Mouse (Mus musculus) kidney, embryonic 16.5 days (tissue): ENCODE data around the gene Podxl2. TPM values are rescaled to one million over a fixed set of nuclear protein-coding genes. Genes with fewer than 3 reads are reported as not detected.
A peak's percentile ranks its signal among the peaks of the same experiment; 100 is the strongest.

Experiments
- ATAC-seq: fragments of 200-750 bp; cut with Nextera tagmentation; 2 replicates; pipeline ENCODE4 v1.8.0; 2017; ENCODE audit warnings: moderate TSS enrichment; ENCODE audit not compliant: low FRiP score, low TSS enrichment
- H3K27ac ChIP-seq: fragments of 300-500 bp; sonication (generic); 2 replicates; pipeline ENCODE4 v1.5.1; 2014; ENCODE audit warnings: low read length
- H3K27me3 ChIP-seq: fragments of 300-500 bp; sonication (generic); 2 replicates; pipeline ENCODE4 v1.6.1; 2014; ENCODE audit warnings: low read length, control low read depth, mixed read lengths; ENCODE audit not compliant: insufficient read depth
- H3K36me3 ChIP-seq: fragments of 300-500 bp; sonication (generic); 2 replicates; pipeline ENCODE4 v1.6.1; 2014; ENCODE audit warnings: low read length, control low read depth, mixed read lengths; ENCODE audit not compliant: insufficient read depth
- H3K4me1 ChIP-seq: fragments of 300-500 bp; sonication (generic); 2 replicates; pipeline ENCODE4 v1.6.1; 2014; ENCODE audit warnings: low read length, control low read depth, mixed read lengths; ENCODE audit not compliant: insufficient read depth
- H3K4me2 ChIP-seq: fragments of 300-500 bp; sonication (generic); replicated peaks from 2 replicates; pipeline ENCODE4 v1.6.1; 2014; ENCODE audit warnings: low read depth, low read length
- H3K4me3 ChIP-seq: fragments of 300-500 bp; sonication (generic); 2 replicates; pipeline ENCODE4 v1.5.1; 2014; ENCODE audit warnings: mild to moderate bottlenecking, low read length
- H3K9ac ChIP-seq: fragments of 300-500 bp; sonication (generic); replicated peaks from 2 replicates; pipeline ENCODE4 v1.6.1; 2014; ENCODE audit warnings: low read length
- H3K9me3 ChIP-seq: fragments of 300-500 bp; sonication (generic); 2 replicates; pipeline ENCODE4 v1.6.1; 2016; ENCODE audit warnings: low read length, control low read depth
- WGBS: fragments of 180-500 bp; shearing (Covaris S2); extraction: QIAGEN DNeasy Blood & Tissue Kit; methylation state at CpG from one replicate; pipeline ENCODE4 v1.1.7; 2014; 5-methylcytosine and 5-hydroxymethylcytosine counted together
- polyA plus RNA-seq: library from polyadenylated mRNA; unstranded; fragments of >200 nt; fragmentation: Nextera tagmentation; extraction: Ambion mirVana; gene quantifications from 2 replicates; pipeline ENCODE4 v1.2.1, GENCODE M21; 2015

Gene Podxl2
- polyA plus RNA-seq, 1 experiment from 2014 or later = 48.9 TPM

DNA sequence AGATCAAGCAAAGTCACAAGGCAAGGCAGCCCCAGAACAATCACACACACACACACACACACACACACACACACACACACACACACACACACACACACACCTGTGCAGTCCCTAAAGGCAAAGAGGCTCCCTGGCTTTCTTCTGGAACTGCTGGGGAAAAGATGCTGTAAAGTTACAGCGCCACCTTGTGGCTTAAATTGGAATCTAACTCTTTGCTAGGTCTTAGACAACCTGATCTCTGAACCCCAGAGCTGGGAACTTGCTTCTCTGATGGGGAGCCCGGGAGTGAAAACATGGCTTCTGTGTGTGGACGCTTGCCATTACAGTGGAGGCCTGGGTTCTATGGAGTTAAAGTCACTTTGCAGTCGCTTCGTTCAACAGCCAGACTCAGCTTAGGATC is 19.2 kb downstream of the Podxl2 start:
- 22% methylated on average over 5 of the region's 5 CpGs for WGBS
- ATAC-seq = no peak

GRCm38 (mm10) chr6:88854509-88854908 is 20.3 kb downstream of the Podxl2 start:
- no peak overlapping the region for H3K4me2 ChIP-seq
- H3K4me1 ChIP-seq = no peaks in the 10 kb centered on the region
- no peaks in the 10 kb centered on the region for H3K27me3 ChIP-seq
- no peak for ATAC-seq
- no peak overlapping the region for H3K9ac ChIP-seq
- peaks cover 4% of the 10 kb centered on the region; the same call in 1 of the 2 replicates for H3K36me3 ChIP-seq
- 74% methylated on average over 5 of the region's 5 CpGs for WGBS
- peaks cover 4% of the 10 kb centered on the region; the same call in 1 of the 2 replicates for H3K9me3 ChIP-seq
- H3K4me3 ChIP-seq = no peak overlapping the region
- H3K27ac ChIP-seq = no peak overlapping the region

More for the DNA sequence above, 19.2 kb downstream of the Podxl2 start:
- H3K4me3 ChIP-seq = no peak overlapping the region
- no peaks in the 10 kb centered on the region for H3K4me1 ChIP-seq
- no peak overlapping the region for H3K4me2 ChIP-seq
- peaks cover 4% of the 10 kb centered on the region; the same call in 1 of the 2 replicates for H3K36me3 ChIP-seq
- H3K27me3 ChIP-seq = no peaks in the 10 kb centered on the region
- H3K9me3 ChIP-seq = peaks cover 4% of the 10 kb centered on the region; the same call in 1 of the 2 replicates
- no peak overlapping the region for H3K9ac ChIP-seq
- no peak overlapping the region for H3K27ac ChIP-seq

GRCm38 (mm10) chr6:88850034-88850433 is 24.8 kb downstream of the Podxl2 start:
- WGBS = 88% methylated on average over 7 of the region's 7 CpGs
- ATAC-seq = no peak
- Histone ChIP-seq H3K36me3 (peaks cover 4% of the 10 kb centered on the region; the same call in 1 of the 2 replicates), H3K4me1 (no peaks in the 10 kb centered on the region), H3K4me3 (no peak overlapping the region), H3K9ac (no peak overlapping the region), H3K27me3 (no peaks in the 10 kb centered on the region), H3K27ac (no peak overlapping the region), H3K4me2 (no peak overlapping the region), H3K9me3 (peaks cover 4% of the 10 kb centered on the region; the same call in 1 of the 2 replicates)

GRCm38 (mm10) chr6:88849270-88849669 is 25.6 kb downstream of the Podxl2 start:
- no peaks in the 10 kb centered on the region for H3K27me3 ChIP-seq
- H3K27ac ChIP-seq = no peak overlapping the region
- peaks cover 4% of the 10 kb centered on the region; the same call in 1 of the 2 replicates for H3K36me3 ChIP-seq
- no peaks in the 10 kb centered on the region for H3K4me1 ChIP-seq
- peaks cover 4% of the 10 kb centered on the region; the same call in 1 of the 2 replicates for H3K9me3 ChIP-seq
- no peak overlapping the region for H3K4me3 ChIP-seq
- H3K9ac ChIP-seq = no peak overlapping the region
- no peak for ATAC-seq
- no peak overlapping the region for H3K4me2 ChIP-seq
- 48% methylated on average over 3 of the region's 4 CpGs for WGBS

- Histone ChIP-seq H3K9ac (no peak overlapping the region), H3K4me1 (peaks cover 11% of the 10 kb centered on the region), H3K9me3 (peaks cover 4% of the 10 kb centered on the region; the same call in 1 of the 2 replicates), H3K27me3 (no peaks in the 10 kb centered on the region), H3K27ac (no peak overlapping the region), H3K4me2 (no peak overlapping the region), H3K36me3 (peaks cover 4% of the 10 kb centered on the region; the same call in 1 of the 2 replicates), H3K4me3 (no peak overlapping the region)
- ATAC-seq = no peak
- 74% methylated on average over 2 of the region's 2 CpGs for WGBS
These were observed 27.3 kb downstream of the Podxl2 start for GRCm38 (mm10) chr6:88847571-88847970.

DNA sequence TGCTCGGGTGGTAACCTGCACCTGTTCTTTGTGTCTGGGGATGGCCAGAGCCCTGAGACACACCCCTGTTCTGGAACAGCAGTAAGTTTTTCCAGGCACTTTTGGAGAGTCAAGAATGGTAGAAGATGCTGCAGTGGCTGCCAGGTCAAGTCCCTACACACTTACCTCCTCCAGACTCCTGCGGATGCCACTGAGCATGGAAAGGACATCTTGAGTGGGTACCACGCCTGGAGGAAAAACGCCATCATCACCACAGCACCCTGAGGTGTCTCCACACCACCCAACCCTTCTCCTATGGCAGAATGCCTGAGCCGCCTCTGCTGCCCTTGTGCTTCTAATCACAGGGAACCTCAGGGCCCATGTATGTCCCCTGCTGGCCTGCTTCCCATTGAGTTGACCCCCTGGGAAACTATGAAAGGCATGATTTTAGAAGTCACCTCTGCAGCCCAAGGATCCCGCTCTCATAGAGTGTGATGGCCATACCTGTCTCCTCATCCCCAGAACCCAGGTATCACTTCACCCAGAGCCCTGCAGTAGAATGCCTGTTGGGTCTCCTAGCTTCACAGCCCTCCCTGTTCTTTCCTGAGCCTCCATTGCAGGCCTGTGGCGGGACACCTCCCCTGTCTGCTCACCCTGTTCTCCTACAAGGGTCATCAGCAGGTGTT is 29.8 kb downstream of the Podxl2 start:
- no peak overlapping the region for H3K4me3 ChIP-seq
- H3K36me3 ChIP-seq = no peaks in the 10 kb centered on the region
- peaks cover 20% of the 10 kb centered on the region for H3K4me1 ChIP-seq
- no peak overlapping the region for H3K4me2 ChIP-seq
- 91% methylated on average over 7 of the region's 7 CpGs for WGBS
- ATAC-seq = no peak
- no peak overlapping the region for H3K27ac ChIP-seq
- no peak overlapping the region for H3K9ac ChIP-seq
- H3K27me3 ChIP-seq = no peaks in the 10 kb centered on the region
- no peaks in the 10 kb centered on the region for H3K9me3 ChIP-seq

- H3K4me1 ChIP-seq = peaks cover 20% of the 10 kb centered on the region
- 0 out of 2 replicates have a peak, but pooled peaks cover 4% of the 10 kb centered on the region for H3K36me3 ChIP-seq
- WGBS = 78% methylated on average over 9 of the region's 9 CpGs
- no peak overlapping the region for H3K9ac ChIP-seq
- no peak overlapping the region for H3K4me3 ChIP-seq
- no peak overlapping the region for H3K27ac ChIP-seq
- no peaks in the 10 kb centered on the region for H3K27me3 ChIP-seq
- no peak for ATAC-seq
- no peak overlapping the region for H3K4me2 ChIP-seq
- H3K9me3 ChIP-seq = no peaks in the 10 kb centered on the region
These were observed 30.8 kb downstream of the Podxl2 start for GRCm38 (mm10) chr6:88843781-88844725.

DNA sequence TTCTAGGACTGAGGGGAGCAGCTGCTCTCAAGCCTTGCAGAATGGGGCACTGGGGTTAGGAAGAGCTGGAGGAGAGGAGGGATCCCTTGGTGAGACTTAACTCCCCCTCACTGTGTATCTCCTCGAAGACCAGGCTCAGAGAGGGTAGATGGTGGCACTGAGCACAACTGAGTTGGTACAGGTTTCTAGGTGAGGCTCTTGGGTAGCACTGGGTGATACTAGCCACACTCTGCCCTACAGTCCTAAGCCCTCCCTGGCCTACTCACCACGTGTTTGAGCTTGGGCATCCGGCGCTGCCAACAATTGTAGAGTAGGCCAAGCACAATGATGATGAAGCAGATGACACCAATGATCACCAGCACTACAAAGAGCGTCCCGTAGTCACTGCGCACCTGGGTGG is 31.6 kb downstream of the Podxl2 start:
- Histone ChIP-seq H3K9me3 (no peaks in the 10 kb centered on the region), H3K27me3 (no peaks in the 10 kb centered on the region), H3K36me3 (peaks cover 11% of the 10 kb centered on the region; the same call in 1 of the 2 replicates), H3K4me2 (peak overlapping the region; percentile 83), H3K27ac (no peak overlapping the region; the same call in 1 of the 2 replicates), H3K4me1 (peaks cover 20% of the 10 kb centered on the region), H3K4me3 (peak overlapping the region; percentile 89), H3K9ac (peak overlapping the region; percentile 86)
- WGBS = 69% methylated on average over 7 of the region's 7 CpGs
- ATAC-seq = no peak

DNA sequence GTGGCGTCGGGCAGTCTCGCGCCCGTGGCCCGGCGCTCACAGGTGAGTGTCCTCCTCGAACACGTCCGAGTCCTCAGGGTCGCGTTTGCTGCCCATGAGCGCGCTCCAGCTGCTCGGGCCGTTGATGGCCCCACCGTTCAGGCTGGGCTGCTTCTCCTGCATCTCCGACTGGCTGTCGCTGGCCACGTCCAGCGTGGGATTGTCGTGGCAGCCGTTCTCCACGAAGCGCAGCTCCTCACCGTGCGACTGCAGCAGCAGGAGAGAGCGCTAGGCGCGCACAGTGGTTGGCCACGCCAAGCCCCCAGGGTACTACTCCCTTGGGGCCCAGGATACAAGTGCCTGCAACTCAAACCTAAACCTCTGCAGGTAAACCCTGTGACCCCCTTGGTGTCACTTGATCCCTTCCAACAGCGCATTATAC is 32.1 kb downstream of the Podxl2 start:
- 0% methylated on average over 31 of the region's 32 CpGs for WGBS
- Histone ChIP-seq H3K4me2 (peak overlapping the region; percentile 83), H3K4me1 (peaks cover 20% of the 10 kb centered on the region), H3K4me3 (peak overlapping the region; percentile 89), H3K27me3 (no peaks in the 10 kb centered on the region), H3K27ac (peak overlapping the region; percentile 82), H3K9me3 (no peaks in the 10 kb centered on the region), H3K36me3 (peaks cover 15% of the 10 kb centered on the region), H3K9ac (peak overlapping the region; percentile 86)
- ATAC-seq = peak; percentile 5
